ENCODE assay signal across 24 mouse cellular contexts in genomic region chr1:90428334-90428733, GRCm38 (mm10).
"Had no signal": no experiment of that assay in that cellular context is flagged by ENCODE, and none has a peak within 500 bp of the region (broad histone marks: within the 10 kb centered on the region; RNA-seq: fewer than 3 reads in every experiment).

No protein-coding gene starts in this region.

- H3K27me3 ChIP-seq: embryonic facial prominence, embryonic 12.5 days; embryonic facial prominence, embryonic 13.5 days; forebrain, embryonic 12.5 days; forebrain, embryonic 13.5 days; forebrain, embryonic 15.5 days had no signal

- DNase-seq: cerebellum, adult 8-10 months; cerebellum, adult 9-11 months; cerebellum, postnatal 14 days; cerebellum, postnatal 25 days; cerebellum, postnatal 36 days; embryo, embryonic 11 days; forebrain, postnatal 0 days; gastrocnemius, adult 2 months; gastrocnemius, postnatal 10 days; gastrocnemius, postnatal 14 days; gastrocnemius, postnatal 36 days; heart, adult 11 months; heart, adult 18-20 months; heart, adult 2 months had no signal

- H3K4me3 ChIP-seq: embryonic facial prominence, embryonic 12.5 days; embryonic facial prominence, embryonic 13.5 days; erythroblast, embryonic 14.5 days; forebrain, embryonic 10.5 days; forebrain, embryonic 12.5 days; forebrain, embryonic 13.5 days; forebrain, embryonic 15.5 days; gastrocnemius, adult 2 months; heart, adult 2 months; heart, embryonic 10.5 days had no signal

- ATAC-seq: forebrain, embryonic 13.5 days; forebrain, embryonic 14.5 days; forebrain, embryonic 15.5 days; forebrain, embryonic 16.5 days; forebrain, postnatal 0 days had no signal

- H3K27ac ChIP-seq: embryonic facial prominence, embryonic 12.5 days; forebrain, embryonic 10.5 days; forebrain, embryonic 12.5 days; forebrain, embryonic 13.5 days; forebrain, embryonic 15.5 days; gastrocnemius, adult 2 months; heart, adult 2 months; heart, embryonic 10.5 days had no signal

- H3K36me3 ChIP-seq: embryonic facial prominence, embryonic 12.5 days; embryonic facial prominence, embryonic 13.5 days; forebrain, embryonic 10.5 days; forebrain, embryonic 12.5 days; forebrain, embryonic 15.5 days; heart, embryonic 10.5 days had no signal

- H3K9me3 ChIP-seq: embryonic facial prominence, embryonic 12.5 days; embryonic facial prominence, embryonic 13.5 days; forebrain, embryonic 13.5 days; forebrain, embryonic 15.5 days had no signal

- H3K9ac ChIP-seq: embryonic facial prominence, embryonic 12.5 days; embryonic facial prominence, embryonic 13.5 days; forebrain, embryonic 12.5 days; forebrain, embryonic 13.5 days; forebrain, embryonic 15.5 days; forebrain, postnatal 0 days had no signal

- H3K4me2 ChIP-seq: embryonic facial prominence, embryonic 12.5 days; embryonic facial prominence, embryonic 13.5 days; forebrain, embryonic 12.5 days; forebrain, embryonic 13.5 days; forebrain, embryonic 15.5 days had no signal

- H3K4me1 ChIP-seq: forebrain, embryonic 15.5 days had no signal
